Mouse (Mus musculus): ENCODE measurements around the gene Zfp599.
A peak's percentile ranks its signal among the peaks of the same experiment; 100 is the strongest.
"Not testable (repeated sequence)": the region's sequence is repeated elsewhere in the genome, so short reads cannot be mapped to it uniquely, and the experiment has no call there.

Zfp599 gene

DNA sequence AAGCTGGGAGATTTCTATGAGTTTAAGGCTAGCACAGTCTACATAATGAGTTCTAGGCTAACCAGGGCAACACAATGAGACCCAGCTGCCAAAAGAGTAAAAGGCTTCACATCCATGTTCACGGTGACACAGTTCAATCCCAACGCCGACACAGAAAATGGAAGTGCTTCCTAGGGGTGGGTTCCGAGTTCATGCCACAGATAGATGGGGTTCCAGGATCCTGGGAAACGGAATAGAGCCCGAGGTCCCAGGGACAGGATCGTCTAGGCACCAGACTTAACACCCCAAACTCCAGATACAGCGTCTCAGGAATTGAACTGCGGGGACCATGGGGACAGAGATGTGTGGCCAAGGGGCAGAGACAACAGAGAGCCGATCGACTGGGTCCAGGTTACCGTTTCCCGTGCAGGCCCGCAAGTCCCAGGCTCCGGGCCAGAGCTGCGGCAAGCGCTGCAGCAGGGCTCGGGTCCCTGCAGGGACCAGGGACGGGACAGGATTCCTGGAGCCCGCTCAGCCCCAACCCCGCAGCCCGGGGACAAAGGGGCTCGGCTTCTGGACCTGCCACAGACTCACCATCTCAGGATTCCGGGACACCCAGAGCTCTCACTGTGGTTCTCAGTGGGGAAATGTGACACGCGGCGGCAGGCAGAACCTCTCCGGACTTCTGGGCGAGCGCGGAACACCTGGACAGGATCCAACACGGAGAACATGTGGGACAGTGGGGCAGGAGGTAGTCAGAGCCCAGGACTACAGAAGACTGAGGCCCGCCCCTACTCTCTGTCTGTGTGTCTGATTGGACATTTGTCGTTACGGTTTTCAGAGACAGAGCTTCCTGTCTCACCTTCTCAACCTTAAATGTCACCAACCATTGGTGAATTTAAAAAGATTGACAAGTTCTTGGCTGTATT lies at the start of gene Zfp599:
TSS of gene Zfp599 (minus strand) at position 712 of the 908 bp plus-strand sequence.
- peak; percentile 95 for DNase-seq

DNA sequence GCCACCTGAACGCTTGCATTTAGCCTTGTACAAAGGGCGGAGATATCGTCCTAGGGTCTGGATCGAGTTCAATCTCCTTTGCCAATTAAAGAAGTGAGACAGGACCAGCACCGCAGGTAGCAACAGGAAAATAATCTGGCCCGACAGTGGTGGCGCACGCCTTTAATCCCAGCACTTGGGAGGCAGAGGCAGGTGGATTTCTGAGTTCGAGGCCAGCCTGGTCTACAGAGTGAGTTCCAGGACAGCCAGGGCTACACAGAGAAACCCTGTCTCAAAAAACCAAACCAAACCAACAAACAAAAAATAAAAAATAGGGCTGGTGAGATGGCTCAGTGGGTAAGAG lies 48.2 kb upstream of the Zfp599 start:
- not testable (repeated sequence) for DNase-seq

DNA sequence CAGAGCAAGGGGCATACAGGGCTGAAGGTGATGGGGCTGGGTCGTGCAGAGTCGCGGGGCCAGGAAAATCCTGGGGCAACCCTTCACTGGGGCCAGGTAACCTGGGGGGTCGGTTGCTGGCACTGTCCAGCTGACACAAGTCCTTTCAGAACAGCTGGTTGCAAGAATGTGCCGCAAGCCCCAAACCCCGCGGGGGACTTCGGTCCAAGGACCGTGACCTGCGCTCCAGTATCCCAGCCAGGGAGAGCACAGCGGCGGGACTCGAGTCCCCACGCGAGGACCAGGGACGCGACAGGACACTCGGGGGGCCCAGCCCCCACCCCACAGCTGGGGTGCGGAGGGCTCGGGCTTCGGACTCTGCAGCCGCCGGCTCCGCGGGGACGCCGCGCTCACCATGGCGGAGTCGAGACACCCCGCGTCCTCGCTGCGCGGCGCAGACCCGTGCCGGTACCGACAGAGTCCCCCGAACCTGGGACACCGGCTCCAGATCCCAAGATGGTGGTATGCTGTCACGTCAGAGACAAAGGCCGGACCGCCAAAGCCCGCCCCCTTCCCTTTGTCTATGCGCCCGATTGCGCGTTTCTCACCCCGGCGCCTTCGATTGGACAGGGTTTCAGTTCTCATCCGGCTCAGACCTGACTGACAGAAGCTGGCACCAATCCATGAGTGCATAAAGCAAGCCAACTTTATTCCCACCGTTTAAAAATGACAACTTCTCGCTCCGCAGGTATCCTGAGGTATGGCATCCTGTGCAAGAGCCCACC lies 47.6 kb upstream of the Zfp599 start, which contains the start of gene Zfp810:
TSS of gene Zfp810 (minus strand) at position 493 of the 764 bp plus-strand sequence.
- DNase-seq = peak; percentile 99

DNA sequence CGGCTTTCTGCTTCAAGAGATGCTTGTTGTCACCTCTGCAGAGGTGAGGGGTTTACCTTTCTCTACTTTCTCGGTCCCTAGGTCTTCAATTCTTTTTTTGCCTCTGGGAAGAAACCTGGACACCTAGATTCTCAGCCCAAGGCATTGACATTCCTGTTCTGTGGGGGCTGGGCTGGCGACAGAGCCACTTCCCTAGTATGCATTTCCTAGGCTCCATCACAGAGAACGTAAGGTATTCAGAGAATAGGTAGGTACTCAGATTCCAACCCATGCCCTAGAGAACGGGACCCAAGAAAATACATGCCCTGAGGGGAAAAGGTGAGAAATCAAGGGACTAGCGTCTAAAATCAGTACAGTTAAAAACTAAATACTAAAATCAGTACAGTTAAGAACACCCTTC lies 47.0 kb upstream of the Zfp599 start:
- DNase-seq = peak; percentile 72

DNA sequence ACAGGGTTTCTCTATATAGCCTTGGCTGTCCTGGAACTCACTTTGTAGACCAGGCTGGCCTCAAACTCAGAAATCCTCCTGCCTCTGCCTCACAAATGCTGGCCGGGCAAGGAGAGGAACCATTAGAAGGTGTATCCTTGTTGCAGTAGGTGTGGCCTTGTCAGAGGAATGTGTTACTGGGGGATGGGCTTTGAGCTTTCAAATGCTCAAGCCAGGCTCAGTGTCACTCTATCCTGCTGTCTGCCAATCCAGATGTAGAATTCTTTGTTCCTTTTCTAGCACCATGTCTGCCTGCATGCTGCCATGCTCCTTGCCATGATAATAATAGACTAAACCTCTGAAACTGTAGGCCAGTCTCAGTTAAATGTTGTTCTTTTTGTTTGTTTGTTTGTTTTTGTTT lies 42.5 kb upstream of the Zfp599 start:
- peak; percentile 11 for DNase-seq

DNA sequence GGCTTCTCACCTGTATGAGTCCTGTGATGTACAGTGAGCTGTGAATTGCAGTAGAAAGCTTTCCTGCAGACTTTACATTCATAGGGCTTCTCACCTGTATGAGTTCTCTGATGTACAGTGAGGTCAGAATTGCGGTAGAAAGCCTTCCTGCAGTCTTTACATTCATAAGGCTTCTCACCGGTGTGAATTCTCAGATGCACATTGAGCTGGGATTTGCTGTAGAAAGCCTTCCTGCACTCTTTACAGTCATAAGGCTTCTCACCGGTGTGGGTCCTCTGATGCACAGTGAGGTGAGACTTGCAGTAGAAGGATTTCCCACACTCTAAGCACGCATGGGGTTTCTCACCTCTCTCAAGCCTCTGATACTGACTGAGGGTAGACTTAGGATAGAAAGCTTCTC lies 19.0 kb upstream of the Zfp599 start:
- peak; percentile 53 for DNase-seq

DNA sequence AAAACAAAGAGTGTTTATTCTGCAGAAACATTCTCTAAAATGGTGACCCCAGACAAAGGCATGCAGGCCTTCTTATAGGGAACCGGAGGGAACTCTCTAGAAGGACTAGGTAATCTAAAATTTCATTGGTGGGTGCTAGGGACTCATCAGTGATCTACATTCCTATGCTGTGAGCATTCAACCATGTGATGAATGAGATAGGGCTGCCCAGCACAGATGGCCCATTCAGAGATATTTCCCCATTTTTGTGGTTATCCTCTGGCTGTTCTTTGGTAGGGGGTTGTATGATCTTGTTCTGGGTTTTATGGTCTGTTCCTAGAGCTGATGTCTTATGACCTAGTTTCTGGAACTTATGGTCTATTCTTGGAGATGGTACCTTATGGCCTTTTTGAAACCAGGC lies 9.2 kb upstream of the Zfp599 start:
- DNase-seq = no peak

DNA sequence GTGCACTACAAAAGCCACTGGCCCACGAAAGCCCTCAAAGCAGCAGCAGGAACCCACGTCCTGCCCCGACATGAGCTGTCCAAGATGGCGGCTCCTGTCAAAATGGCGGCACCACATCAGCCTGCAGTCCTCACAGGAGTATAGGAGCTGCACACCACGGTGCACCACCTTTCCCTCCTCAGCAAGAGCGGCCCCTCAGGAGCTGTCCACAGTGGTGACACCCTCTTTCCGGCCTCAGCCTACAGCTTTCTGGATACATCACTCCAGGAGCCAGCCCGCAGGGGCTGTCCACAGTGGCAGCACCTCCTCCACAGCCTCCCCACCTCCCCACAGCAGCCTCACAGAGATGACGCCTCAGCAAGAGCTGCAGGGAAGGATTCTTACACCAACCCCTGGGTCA lies 2.9 kb upstream of the Zfp599 start:
- DNase-seq = peak; percentile 73

DNA sequence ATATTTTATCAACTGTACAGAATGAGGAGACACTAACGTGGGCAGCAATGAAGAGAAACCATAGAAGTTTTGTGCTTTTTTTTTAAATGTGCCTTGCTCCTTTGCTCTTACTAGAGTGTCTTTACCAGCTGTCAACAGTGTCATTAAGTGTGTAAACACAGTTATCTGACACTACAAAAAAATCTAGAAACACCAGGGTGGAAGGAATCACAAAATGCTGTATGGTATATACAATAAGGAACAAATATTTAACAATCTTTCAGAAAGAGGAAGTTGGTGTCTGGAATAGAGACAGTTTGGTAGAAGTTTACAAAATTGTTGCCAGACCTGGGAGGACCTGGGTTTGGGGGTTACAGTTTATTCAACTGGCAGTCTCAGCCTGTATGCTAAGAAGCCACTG lies 1.9 kb upstream of the Zfp599 start:
- DNase-seq = no peak

DNA sequence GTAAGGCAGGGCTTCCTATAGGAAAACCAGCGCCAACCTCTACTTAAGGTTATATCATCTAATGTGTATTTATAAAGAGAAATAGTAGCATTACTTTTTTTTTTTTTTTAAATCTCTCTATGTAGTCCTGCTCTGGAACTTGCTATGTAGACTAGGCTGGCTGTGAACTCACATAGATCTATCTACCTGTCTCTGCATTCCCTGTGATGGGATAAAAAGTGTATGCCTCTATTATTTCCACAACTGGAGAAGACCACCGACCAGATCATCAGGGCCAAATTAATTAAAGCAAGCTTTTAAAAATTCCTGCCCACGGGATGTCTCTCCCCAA lies 362 bp upstream of the Zfp599 start:
- DNase-seq = no peak

DNA sequence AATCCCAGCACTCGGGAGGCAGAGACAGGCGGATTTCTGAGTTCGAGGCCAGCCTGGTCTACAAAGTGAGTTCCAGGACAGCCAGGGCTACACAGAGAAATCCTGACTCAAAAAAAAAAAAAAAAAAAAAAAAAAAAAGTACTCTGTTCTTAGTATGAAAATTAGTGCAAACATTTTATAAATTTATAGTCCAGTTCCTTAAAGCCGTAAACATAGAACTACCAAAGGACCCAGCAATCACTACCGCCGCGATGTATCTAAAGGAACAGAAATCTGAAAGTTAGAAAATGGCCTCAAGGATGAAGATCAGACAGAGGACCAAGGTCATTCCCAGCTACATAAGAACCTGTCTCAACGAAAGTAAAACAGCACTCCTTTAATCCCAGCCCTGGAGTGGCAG lies 911 bp downstream of the Zfp599 start:
- DNase-seq = no peak

DNA sequence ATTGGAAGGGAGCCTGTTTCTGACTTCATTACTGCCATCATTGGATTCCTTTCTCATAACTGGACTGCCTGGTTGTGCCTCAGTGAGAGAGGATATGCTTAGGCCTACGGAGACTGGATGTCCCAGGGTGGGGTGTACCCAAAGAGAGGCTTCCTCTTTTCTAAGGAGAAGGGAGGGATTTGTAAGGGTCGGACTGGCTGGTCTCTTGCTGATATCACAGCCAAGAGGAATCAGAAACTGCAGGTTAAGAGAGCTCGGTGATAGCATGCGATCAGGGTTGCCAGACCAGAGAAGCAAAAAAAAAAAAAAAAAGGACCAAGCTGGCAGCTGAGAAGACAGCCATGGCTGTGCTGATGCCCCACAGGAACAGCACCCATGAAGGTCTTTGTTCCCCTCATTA lies 3.1 kb downstream of the Zfp599 start:
- peak; percentile 62 for DNase-seq

DNA sequence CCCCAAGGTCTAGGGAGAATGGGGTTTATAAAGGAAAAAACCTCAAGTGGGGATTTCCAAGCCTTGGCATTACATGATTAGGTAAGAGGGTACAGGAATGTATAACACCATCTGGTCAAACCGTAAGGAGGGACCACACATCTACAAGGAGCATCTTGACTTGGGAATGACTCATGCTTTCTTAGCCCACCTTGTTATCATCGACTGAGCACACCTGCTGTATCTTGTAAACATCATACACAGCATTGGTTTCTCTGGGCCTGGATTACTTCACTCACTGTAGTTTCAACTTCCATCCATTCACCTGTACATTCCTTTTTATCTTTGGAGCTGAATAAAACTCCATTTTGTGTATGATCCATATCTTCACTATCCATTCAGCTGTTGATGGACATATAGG lies 15.5 kb downstream of the Zfp599 start:
- DNase-seq = no peak

DNA sequence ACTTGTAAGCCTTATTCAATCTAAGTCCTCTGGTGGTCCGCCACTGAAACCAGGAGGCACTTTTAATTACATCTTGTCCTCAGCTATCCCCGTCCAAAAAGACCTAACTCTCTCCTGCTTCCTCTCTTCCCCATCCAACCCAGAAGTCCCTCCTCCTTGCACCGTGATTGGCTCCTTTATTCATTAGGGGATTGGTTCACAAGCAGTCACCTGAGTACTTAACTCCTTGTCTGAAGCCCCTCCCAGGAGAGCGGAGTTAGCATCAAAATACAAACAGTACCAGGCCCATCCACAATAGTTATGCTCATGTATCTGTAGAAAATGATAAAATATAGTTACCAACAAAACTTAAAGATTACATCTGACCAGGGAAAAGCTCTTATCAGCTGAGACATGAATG lies 19.7 kb downstream of the Zfp599 start:
- DNase-seq = peak; percentile 53

DNA sequence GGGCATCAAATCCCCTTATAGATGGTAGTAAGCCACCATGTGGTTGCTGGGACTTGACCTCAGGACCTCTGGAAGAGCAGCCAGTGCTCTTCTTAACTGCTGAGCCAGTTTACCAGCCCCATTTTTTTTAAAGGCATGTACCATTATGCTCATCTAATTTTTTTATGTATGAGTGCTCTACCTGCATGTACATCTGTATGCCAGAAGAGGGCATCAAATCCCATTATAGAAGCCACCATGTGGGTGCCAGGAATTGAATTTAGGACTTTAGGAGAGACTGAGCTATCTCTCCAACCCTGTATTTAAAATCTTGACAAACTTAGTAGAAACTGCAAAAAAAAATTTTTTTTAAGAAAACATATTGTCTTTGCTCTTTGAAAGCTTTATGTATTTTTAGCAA lies 29.1 kb downstream of the Zfp599 start:
- DNase-seq = peak; percentile 51

DNA sequence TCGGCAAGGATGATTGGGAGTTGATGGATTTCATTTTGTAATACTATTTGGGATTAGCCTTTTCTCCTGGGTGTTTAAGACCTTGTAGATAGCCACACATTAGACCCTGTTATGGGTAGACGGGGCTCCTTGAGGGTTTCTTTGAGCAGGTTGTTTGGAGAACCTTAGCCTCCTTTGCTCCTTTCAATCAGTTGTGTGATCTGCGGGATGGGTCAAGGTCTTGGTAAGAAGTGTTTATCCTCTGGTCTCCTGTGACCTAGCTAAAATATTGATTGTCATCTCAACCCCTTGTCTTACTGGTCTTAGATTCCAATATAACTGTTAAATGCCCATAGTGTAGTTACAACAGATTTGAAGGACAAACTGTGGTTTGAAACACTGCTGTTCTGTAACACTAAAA lies 29.6 kb downstream of the Zfp599 start:
- peak; percentile 58 for DNase-seq

DNA sequence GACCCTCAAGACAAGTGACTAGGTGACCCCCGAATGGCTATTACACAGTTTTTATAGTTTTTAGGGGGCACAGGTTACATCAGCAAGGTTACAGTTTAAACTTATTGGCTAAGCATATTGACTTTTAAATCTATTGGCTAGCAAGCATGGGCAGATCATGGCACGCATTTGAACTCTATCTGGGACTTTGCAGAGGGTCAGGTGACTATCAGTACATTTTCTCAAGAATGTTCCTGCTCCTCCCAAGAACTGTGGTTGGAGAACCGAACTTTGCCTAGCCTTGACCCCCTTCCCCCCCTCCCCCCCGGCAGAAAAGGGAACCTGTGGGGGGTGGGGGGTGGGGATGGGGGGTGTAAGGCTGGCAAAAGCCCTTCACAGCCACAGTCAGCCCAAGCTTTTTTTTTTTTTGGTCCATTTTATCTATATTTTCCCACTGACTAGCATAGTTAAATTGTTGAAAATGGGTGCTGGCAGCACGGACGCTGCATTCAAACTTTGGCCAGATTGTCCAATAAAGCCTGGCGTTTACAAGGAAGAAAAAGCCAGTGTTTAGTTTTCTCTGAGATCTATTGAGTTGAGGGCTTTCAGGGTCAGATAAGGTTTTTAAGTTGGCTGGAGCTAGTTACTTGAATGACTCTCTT lies 30.2 kb downstream of the Zfp599 start:
- peak; percentile 73 for DNase-seq

DNA sequence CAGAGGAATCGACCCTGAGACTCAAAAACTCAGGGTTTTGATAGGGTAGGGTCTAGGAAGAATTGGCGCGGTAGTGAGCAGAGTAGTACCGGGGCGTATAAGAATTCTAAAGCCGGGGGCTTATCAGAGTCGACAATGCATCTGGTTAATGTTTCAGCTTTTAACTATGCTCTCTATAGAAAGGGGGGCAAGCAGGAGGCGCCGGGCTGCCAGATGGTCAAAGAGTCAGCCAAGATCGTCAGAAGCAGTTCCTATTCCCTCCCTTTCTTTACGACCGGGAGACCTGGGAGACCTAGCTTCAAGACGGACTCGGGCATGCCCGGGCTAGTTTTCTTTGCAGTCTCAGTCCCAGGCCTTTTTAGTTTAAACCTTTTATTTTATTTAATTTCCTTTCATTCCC lies 32.8 kb downstream of the Zfp599 start:
- DNase-seq = peak; percentile 98

DNA sequence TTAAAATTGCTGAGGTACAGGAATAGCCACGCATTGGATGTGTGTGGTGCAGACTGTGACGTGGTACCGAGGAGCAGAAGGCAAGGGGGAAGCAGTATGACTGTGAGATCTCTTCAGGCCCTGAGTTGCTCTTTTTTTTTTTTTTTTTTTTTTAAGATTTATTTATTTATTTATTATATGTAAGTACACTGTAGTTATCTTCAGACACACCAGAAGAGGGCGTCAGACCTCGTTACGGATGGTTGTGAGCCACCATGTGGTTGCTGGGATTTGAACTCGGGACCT lies 33.4 kb downstream of the Zfp599 start:
- not testable (repeated sequence) for DNase-seq

DNA sequence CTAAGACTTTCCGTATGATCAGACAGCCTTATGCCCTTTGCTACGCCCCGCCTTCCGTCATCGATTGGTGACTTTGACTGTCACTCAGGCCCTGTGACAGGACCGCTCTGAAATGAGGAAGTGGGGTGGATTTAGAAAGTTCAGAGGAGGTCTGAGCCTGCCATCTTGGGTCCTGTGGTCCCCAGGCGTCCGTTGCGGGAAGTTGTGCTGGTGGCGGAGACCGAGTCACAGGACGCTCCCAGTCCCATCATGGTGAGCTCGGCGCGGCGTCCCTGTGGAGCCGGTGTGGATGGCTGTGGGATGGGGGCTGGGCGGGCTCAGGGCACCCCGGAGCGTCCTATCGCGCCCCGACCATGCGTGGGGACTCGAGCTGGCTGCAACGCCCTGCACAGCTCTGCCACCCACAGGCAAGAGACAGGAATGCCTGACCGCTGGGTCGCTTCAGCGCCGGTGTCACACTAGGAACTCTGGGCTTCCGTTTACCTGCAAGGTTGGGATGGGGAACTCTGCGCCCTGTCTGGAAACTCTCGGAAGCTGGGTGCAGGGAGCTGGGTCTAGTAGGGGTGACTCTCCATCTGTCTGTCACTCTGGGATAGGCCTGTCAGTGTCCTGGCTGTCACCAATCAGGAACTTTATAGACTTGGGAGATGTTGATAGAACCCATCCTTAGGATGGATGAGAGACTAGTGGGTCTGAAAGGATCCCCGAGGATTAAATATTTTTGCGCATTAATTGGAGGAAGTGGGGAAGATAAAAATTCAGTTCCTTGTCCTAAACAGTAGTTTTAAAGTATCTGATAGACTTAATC lies 33.9 kb downstream of the Zfp599 start, which contains the start of gene Zfp809:
TSS of gene Zfp809 (plus strand) at position 134 of the 808 bp plus-strand sequence.
- peak; percentile 100 for DNase-seq

DNA sequence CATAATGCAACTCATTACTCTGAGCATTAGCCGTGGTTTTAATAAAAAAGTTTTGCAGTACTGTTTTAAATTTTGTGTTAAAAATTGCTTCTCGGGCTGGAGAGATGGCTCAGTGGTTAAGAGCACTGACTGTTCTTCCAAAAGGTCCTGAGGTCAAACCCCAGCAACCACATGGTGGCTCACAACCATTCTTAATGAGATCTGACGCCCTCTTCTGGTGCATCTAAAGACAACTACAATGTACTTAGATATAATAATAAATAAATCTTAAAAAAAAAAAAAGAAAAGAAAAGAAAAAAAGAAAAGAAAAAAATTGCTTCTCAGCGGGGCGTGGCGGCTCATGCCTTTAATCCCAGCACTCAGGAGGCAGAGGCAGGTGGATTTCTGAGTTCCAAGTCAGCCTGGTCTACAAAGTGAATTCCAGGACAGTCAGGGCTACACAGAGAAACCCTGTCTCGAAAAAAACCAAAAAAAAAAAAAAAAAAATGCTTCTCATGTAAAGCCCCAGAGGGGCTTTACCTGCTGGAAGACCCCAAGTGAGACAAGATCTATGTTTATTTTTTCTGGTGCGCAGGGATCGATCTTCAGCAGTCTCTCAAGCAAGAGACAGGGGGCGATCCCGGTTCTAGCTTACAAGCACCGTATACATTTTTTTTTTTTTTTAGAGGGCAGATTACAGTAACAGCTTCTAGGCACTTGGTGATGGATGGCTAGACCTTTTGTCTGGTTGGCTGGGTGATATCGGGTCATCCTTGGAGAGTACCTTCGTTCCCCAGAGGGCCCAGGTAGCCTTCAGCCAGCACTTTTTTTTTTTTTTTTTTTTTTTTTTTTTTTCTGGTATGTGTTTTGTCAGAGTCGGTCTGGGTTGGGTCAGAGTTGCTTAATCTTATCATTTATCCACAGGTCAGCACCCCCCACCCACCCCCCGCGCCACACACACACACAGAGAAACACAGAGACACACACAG lies 34.9 kb downstream of the Zfp599 start:
- peak; percentile 55 for DNase-seq

DNA sequence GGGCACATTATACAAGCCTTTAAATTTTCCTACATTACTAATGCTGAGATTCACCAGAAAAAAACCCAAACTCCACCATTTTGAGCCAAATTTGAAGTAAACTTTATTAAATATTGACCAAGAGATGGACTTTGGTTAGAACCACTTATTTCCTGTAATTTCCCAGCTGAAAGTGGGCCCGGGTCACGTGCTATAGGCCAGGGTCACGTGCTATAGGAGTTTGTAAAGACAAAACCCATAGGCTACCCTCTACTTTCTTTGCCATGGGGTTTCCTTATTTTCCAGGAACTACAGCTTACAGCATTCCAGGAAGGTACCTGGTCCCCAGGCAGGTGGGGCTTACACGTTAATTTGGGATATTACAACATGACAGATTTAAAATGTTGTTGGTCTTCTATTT lies 35.6 kb downstream of the Zfp599 start:
- DNase-seq = peak; percentile 66

Data from heart, adult 11 months (tissue).